In genomic region chr11:59562336-59562735, GRCm38 (mm10) we compare ENCODE assay signal across 47 mouse cellular contexts. TPM values are rescaled to one million over a fixed set of nuclear protein-coding genes. Genes with fewer than 3 reads are reported as not detected.
"Had no signal": no experiment of that assay in that cellular context is flagged by ENCODE, and none has a peak within 500 bp of the region (broad histone marks: within the 10 kb centered on the region; RNA-seq: fewer than 3 reads in every experiment).

No protein-coding gene starts in this region.

- H3K9ac ChIP-seq: limb, embryonic 12.5 days; limb, embryonic 13.5 days; limb, embryonic 15.5 days; liver, embryonic 12.5 days; liver, embryonic 13.5 days; liver, embryonic 14.5 days; liver, embryonic 15.5 days; liver, postnatal 0 days; lung, embryonic 14.5 days; lung, embryonic 15.5 days; midbrain, embryonic 12.5 days; midbrain, embryonic 13.5 days; midbrain, embryonic 15.5 days; neural tube, embryonic 12.5 days; neural tube, embryonic 13.5 days had no signal

- H3K4me1 ChIP-seq: limb, embryonic 10.5 days; limb, embryonic 12.5 days; limb, embryonic 13.5 days; limb, embryonic 15.5 days; liver, embryonic 12.5 days; liver, embryonic 13.5 days; liver, embryonic 15.5 days; lung, embryonic 15.5 days; megakaryocyte, embryonic 14.5 days; midbrain, embryonic 10.5 days; midbrain, embryonic 12.5 days; midbrain, embryonic 13.5 days; midbrain, embryonic 15.5 days; neural tube, embryonic 12.5 days; neural tube, embryonic 13.5 days had no signal

- ATAC-seq: liver, embryonic 12.5 days; liver, postnatal 0 days; lung, postnatal 0 days; midbrain, embryonic 13.5 days; midbrain, embryonic 15.5 days; midbrain, embryonic 16.5 days had no signal

- H3K4me3 ChIP-seq: limb, embryonic 10.5 days; limb, embryonic 12.5 days; limb, embryonic 13.5 days; limb, embryonic 15.5 days; liver, embryonic 12.5 days; liver, embryonic 13.5 days; liver, embryonic 15.5 days; lung, embryonic 15.5 days; megakaryocyte, embryonic 14.5 days; midbrain, embryonic 10.5 days; midbrain, embryonic 12.5 days; midbrain, embryonic 13.5 days; midbrain, embryonic 15.5 days; myocyte; neural tube, embryonic 12.5 days; neural tube, embryonic 13.5 days had no signal

- H3K9me3 ChIP-seq: limb, embryonic 10.5 days; limb, embryonic 12.5 days; limb, embryonic 13.5 days; limb, embryonic 15.5 days; liver, embryonic 12.5 days; liver, embryonic 13.5 days; liver, embryonic 15.5 days; lung, embryonic 15.5 days; megakaryocyte, embryonic 14.5 days; midbrain, embryonic 10.5 days; midbrain, embryonic 12.5 days; midbrain, embryonic 13.5 days; midbrain, embryonic 15.5 days; neural tube, embryonic 12.5 days; neural tube, embryonic 13.5 days had no signal

- H3K27me3 ChIP-seq: limb, embryonic 12.5 days; limb, embryonic 13.5 days; limb, embryonic 15.5 days; liver, embryonic 13.5 days; liver, embryonic 15.5 days; lung, embryonic 15.5 days; midbrain, embryonic 12.5 days; midbrain, embryonic 13.5 days; midbrain, embryonic 15.5 days; neural tube, embryonic 12.5 days; neural tube, embryonic 13.5 days had no signal

- H3K27ac ChIP-seq: limb, embryonic 10.5 days; limb, embryonic 12.5 days; limb, embryonic 13.5 days; limb, embryonic 15.5 days; liver, embryonic 12.5 days; liver, embryonic 13.5 days; liver, embryonic 14.5 days; liver, embryonic 15.5 days; lung, embryonic 15.5 days; midbrain, embryonic 10.5 days; midbrain, embryonic 12.5 days; midbrain, embryonic 13.5 days; midbrain, embryonic 15.5 days; neural tube, embryonic 12.5 days; neural tube, embryonic 13.5 days had no signal

- H3K36me3 ChIP-seq: limb, embryonic 10.5 days; limb, embryonic 12.5 days; limb, embryonic 13.5 days; limb, embryonic 15.5 days; liver, embryonic 12.5 days; liver, embryonic 13.5 days; liver, embryonic 15.5 days; lung, embryonic 15.5 days; midbrain, embryonic 10.5 days; midbrain, embryonic 12.5 days; midbrain, embryonic 13.5 days; midbrain, embryonic 15.5 days; neural tube, embryonic 12.5 days; neural tube, embryonic 13.5 days had no signal

- DNase-seq: left cerebral cortex, postnatal 4 days; liver; liver, embryonic 13.5 days; liver, postnatal 0 days; lung, adult 18-20 months; lung, adult 2 months; lung, embryonic 14.5 days; lung, postnatal 10 days; lung, postnatal 14 days; lung, postnatal 36 days; lung, postnatal 4 days; midbrain, embryonic 14.5 days had no signal

- H3K4me2 ChIP-seq: limb, embryonic 12.5 days; limb, embryonic 13.5 days; limb, embryonic 15.5 days; liver, embryonic 11.5 days; liver, embryonic 12.5 days; liver, embryonic 13.5 days; liver, embryonic 15.5 days; lung, embryonic 14.5 days; lung, embryonic 15.5 days; midbrain, embryonic 11.5 days; midbrain, embryonic 12.5 days; midbrain, embryonic 13.5 days; midbrain, embryonic 15.5 days; neural tube, embryonic 12.5 days; neural tube, embryonic 13.5 days had no signal

RNA-seq across cellular contexts. Expression of gene Olfr222, which starts 13.7 kb away (rescaled TPM):
- total RNA-seq: left cerebral cortex, postnatal 10 days; left cerebral cortex, postnatal 14 days; left cerebral cortex, postnatal 25 days; left cerebral cortex, postnatal 36 days; left cerebral cortex, postnatal 4 days; liver, adult 2 months; megakaryocyte progenitor cell, adult 5-6 weeks; megakaryocyte, adult 5-6 weeks; megakaryocyte-erythroid progenitor cell, adult 5-6 weeks; midbrain, postnatal 0 days; monocyte, adult 5-6 weeks had no signal
- polyA plus RNA-seq: limb, embryonic 10.5 days; limb, embryonic 11.5 days; limb, embryonic 12.5 days; limb, embryonic 13.5 days; limb, embryonic 14.5 days; limb, embryonic 15.5 days; liver, adult 2 months; liver, embryonic 11.5 days; liver, embryonic 12.5 days; liver, embryonic 13.5 days; liver, embryonic 14.5 days; liver, embryonic 15.5 days; liver, embryonic 16.5 days; liver, postnatal 0 days; lung, adult 2 months; lung, embryonic 14.5 days; lung, embryonic 15.5 days; lung, embryonic 16.5 days; lung, postnatal 0 days; midbrain, embryonic 10.5 days; midbrain, embryonic 11.5 days; midbrain, embryonic 12.5 days; midbrain, embryonic 13.5 days; midbrain, embryonic 14.5 days; midbrain, embryonic 15.5 days; midbrain, embryonic 16.5 days; midbrain, postnatal 0 days; myocyte; neural tube, embryonic 11.5 days; neural tube, embryonic 12.5 days; neural tube, embryonic 13.5 days had no signal

RNA-seq across cellular contexts. Expression of gene Nlrp3, which starts 21.0 kb away (rescaled TPM):
- total RNA-seq: megakaryocyte-erythroid progenitor cell, adult 5-6 weeks had no signal
- polyA plus RNA-seq: limb, embryonic 10.5 days; limb, embryonic 11.5 days; limb, embryonic 12.5 days; midbrain, embryonic 11.5 days; midbrain, embryonic 14.5 days; midbrain, embryonic 15.5 days had no signal

RNA-seq across cellular contexts. Expression of gene Olfr223, which starts 30.8 kb away (rescaled TPM):
- total RNA-seq: left cerebral cortex, postnatal 10 days; left cerebral cortex, postnatal 14 days; left cerebral cortex, postnatal 25 days; left cerebral cortex, postnatal 36 days; left cerebral cortex, postnatal 4 days; liver, adult 2 months; megakaryocyte progenitor cell, adult 5-6 weeks; megakaryocyte, adult 5-6 weeks; megakaryocyte-erythroid progenitor cell, adult 5-6 weeks; midbrain, postnatal 0 days; monocyte, adult 5-6 weeks had no signal
- polyA plus RNA-seq: limb, embryonic 10.5 days; limb, embryonic 11.5 days; limb, embryonic 12.5 days; limb, embryonic 13.5 days; limb, embryonic 14.5 days; limb, embryonic 15.5 days; liver, adult 2 months; liver, embryonic 11.5 days; liver, embryonic 12.5 days; liver, embryonic 13.5 days; liver, embryonic 14.5 days; liver, embryonic 15.5 days; liver, embryonic 16.5 days; liver, postnatal 0 days; lung, adult 2 months; lung, embryonic 14.5 days; lung, embryonic 15.5 days; lung, embryonic 16.5 days; lung, postnatal 0 days; midbrain, embryonic 10.5 days; midbrain, embryonic 11.5 days; midbrain, embryonic 12.5 days; midbrain, embryonic 13.5 days; midbrain, embryonic 14.5 days; midbrain, embryonic 15.5 days; midbrain, embryonic 16.5 days; midbrain, postnatal 0 days; myocyte; neural tube, embryonic 11.5 days; neural tube, embryonic 12.5 days; neural tube, embryonic 13.5 days had no signal
